Mouse (Mus musculus) E14TG2a.4 (cell line): ENCODE data around the gene Angel1.

ENCODE experiments used
- H3K27me3 ChIP-seq: 2 replicates; pipeline ENCODE4 v1.6.1; 2014; ENCODE audit warnings: low read length, control low read depth; ENCODE audit not compliant: insufficient read depth
- H3K36me3 ChIP-seq: 2 replicates; pipeline ENCODE4 v1.6.1; 2014; ENCODE audit warnings: low read length, control low read depth; ENCODE audit not compliant: insufficient read depth
- H3K4me1 ChIP-seq: replicated peaks from 2 replicates; pipeline ENCODE4 v1.6.1; 2014; ENCODE audit warnings: low read depth, low read length, control low read depth
- H3K4me3 ChIP-seq: replicated peaks from 2 replicates; pipeline ENCODE4 v1.5.1; 2014; ENCODE audit warnings: mild to moderate bottlenecking, low read length
- H3K9me3 ChIP-seq: 2 replicates; pipeline ENCODE4 v1.6.1; 2014; ENCODE audit warnings: low read length, control low read depth
- CTCF ChIP-seq: conservative IDR thresholded peaks from 2 replicates; pipeline ENCODE4 v1.5.1; 2014; ENCODE audit warnings: low read length
- NANOG ChIP-seq: IDR thresholded peaks from 2 replicates; pipeline ENCODE4 v1.6.1; 2014; ENCODE audit warnings: borderline replicate concordance, low read length, mixed read lengths
- POU5F1 ChIP-seq: IDR thresholded peaks from 2 replicates; pipeline ENCODE4 v1.6.1; 2014; ENCODE audit warnings: low read length, borderline replicate concordance

The Angel1 gene

DNA sequence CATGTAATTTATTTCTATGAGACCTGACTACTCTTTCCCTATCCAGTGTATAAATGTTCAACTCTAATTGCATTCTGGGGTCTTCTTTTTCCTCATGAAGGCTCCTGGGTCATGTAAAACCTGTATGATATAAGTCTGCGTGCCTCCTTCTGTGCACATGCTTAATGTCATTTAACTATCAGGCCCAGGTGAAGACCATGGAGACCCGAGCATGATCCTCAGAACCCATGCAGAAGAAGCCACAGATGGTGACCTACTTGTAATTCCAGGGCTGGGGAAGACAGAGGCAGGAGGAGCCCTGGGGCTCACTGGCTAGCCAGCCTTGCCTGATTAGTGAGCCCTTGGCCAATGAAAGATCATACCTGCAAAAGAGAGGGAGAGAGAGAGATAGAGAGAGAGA lies 65.8 kb downstream of the Angel1 start:
- Histone ChIP-seq H3K4me1 (peaks cover 11% of the 10 kb centered on the region), H3K4me3 (no peak overlapping the region), H3K9me3 (no peaks in the 10 kb centered on the region), H3K27me3 (peaks cover 32% of the 10 kb centered on the region), H3K36me3 (no peaks in the 10 kb centered on the region)
- no peak for TF ChIP-seq CTCF
- TF ChIP-seq POU5F1: no peak
- TF ChIP-seq NANOG: no peak

GRCm38 (mm10) chr12:86659447-86659968 lies 66.8 kb downstream of the Angel1 start:
- H3K9me3 ChIP-seq: no peaks in the 10 kb centered on the region
- no peaks in the 10 kb centered on the region for H3K36me3 ChIP-seq
- H3K27me3 ChIP-seq: peaks cover 33% of the 10 kb centered on the region
- H3K4me3 ChIP-seq: no peak overlapping the region
- peaks cover 15% of the 10 kb centered on the region for H3K4me1 ChIP-seq
- TF ChIP-seq POU5F1 (no peak), CTCF (no peak), NANOG (no peak)

GRCm38 (mm10) chr12:86652570-86653041 lies 73.7 kb downstream of the Angel1 start:
- H3K9me3 ChIP-seq: no peaks in the 10 kb centered on the region
- peaks cover 8% of the 10 kb centered on the region for H3K4me1 ChIP-seq
- no peaks in the 10 kb centered on the region for H3K36me3 ChIP-seq
- no peak for TF ChIP-seq POU5F1
- no peak for TF ChIP-seq NANOG
- TF ChIP-seq CTCF: no peak
- H3K27me3 ChIP-seq: peaks cover 52% of the 10 kb centered on the region
- H3K4me3 ChIP-seq: no peak overlapping the region

DNA sequence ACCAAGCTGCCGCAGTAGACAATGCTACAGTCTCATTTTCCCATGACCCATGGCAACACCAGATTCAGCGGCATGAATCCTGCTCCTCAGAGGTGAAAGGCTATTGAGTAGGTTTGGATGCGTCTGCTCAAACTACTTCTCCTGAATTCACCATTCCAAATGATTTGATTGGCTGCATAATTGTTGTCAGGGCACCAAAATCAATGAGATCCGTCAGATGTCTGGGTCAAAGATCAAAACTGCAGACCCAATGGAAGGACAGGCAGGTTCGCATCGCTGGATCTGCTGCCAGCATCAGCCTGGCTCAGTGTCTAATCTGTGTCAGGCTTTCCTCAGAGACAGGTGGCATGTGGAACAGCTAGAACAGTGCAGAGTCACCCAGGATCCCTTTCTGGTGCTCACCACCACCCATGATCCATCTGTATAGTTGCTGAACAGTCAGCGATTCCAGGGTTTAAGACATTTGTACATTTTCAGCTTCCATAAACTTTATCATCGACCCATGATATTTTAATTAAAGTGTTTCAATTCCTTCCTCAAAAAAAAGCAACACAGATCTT lies 74.9 kb downstream of the Angel1 start:
- H3K36me3 ChIP-seq: no peaks in the 10 kb centered on the region

More for the DNA sequence above, 74.9 kb downstream of the Angel1 start:
- Histone ChIP-seq H3K9me3 (no peaks in the 10 kb centered on the region), H3K27me3 (peaks cover 54% of the 10 kb centered on the region), H3K4me1 (peaks cover 8% of the 10 kb centered on the region), H3K4me3 (no peak overlapping the region)
- no peak for TF ChIP-seq POU5F1
